Mouse (Mus musculus): ENCODE measurements around the gene Itga1. TPM values are rescaled to one million over a fixed set of nuclear protein-coding genes. Genes with fewer than 3 reads are reported as not detected.

Itga1 gene
- polyA plus RNA-seq, 2 experiments, result 4.5 to 8.4 TPM

GRCm38 (mm10) chr13:115037304-115037703, 64.5 kb downstream of the Itga1 start:
- H3K4me3 ChIP-seq (replicated peaks; ENCODE audit: low read length), result no peak overlapping the region
- no peaks in the 10 kb centered on the region for H3K27me3 ChIP-seq (ENCODE audit: control insufficient read depth, insufficient read depth, low read length)
- WGBS, result 82% methylated on average over 4 of the region's 4 CpGs
- no peak overlapping the region for H3K9ac ChIP-seq (ENCODE audit: low read depth, low read length, severe bottlenecking)
- TF ChIP-seq POLR2A (IDR thresholded peaks at IDR 0.05; ENCODE audit: borderline replicate concordance, extremely low read depth, insufficient read depth, insufficient read length), result no peak
- ATAC-seq (ENCODE audit: low FRiP score, low read depth) (no peak), DNase-seq (ENCODE audit: low spot score) (no peak)
- no peaks in the 10 kb centered on the region for H3K4me1 ChIP-seq (ENCODE audit: control insufficient read depth, insufficient read depth, low read length)
- no peak overlapping the region for H3K27ac ChIP-seq (replicated peaks; ENCODE audit: low read depth, low read length)
- H3K9me3 ChIP-seq (ENCODE audit: control insufficient read depth, low read length), result no peaks in the 10 kb centered on the region
- H3K4me2 ChIP-seq (replicated peaks; ENCODE audit: low read depth, low read length, severe bottlenecking), result no peak overlapping the region
- H3K36me3 ChIP-seq (ENCODE audit: control insufficient read depth, insufficient read depth, low read length), result no peaks in the 10 kb centered on the region

GRCm38 (mm10) chr13:115035387-115035786, 66.4 kb downstream of the Itga1 start:
- H3K4me3 ChIP-seq (replicated peaks; ENCODE audit: low read length), result no peak overlapping the region
- H3K4me2 ChIP-seq (replicated peaks; ENCODE audit: low read depth, low read length, severe bottlenecking), result no peak overlapping the region
- no peaks in the 10 kb centered on the region for H3K4me1 ChIP-seq (ENCODE audit: control insufficient read depth, insufficient read depth, low read length)
- no peaks in the 10 kb centered on the region for H3K36me3 ChIP-seq (ENCODE audit: control insufficient read depth, insufficient read depth, low read length)
- no peaks in the 10 kb centered on the region for H3K9me3 ChIP-seq (ENCODE audit: control insufficient read depth, low read length)
- no peak overlapping the region for H3K9ac ChIP-seq (ENCODE audit: low read depth, low read length, severe bottlenecking)
- no peak for TF ChIP-seq POLR2A (IDR thresholded peaks at IDR 0.05; ENCODE audit: borderline replicate concordance, extremely low read depth, insufficient read depth, insufficient read length)
- DNase-seq (ENCODE audit: low spot score), result no peak
- 55% methylated on average over 8 of the region's 8 CpGs for WGBS
- H3K27ac ChIP-seq (replicated peaks; ENCODE audit: low read depth, low read length), result no peak overlapping the region
- no peaks in the 10 kb centered on the region for H3K27me3 ChIP-seq (ENCODE audit: control insufficient read depth, insufficient read depth, low read length)
- no peak for ATAC-seq (ENCODE audit: low FRiP score, low read depth)

- no peak for DNase-seq (ENCODE audit: low spot score)
- TF ChIP-seq POLR2A (IDR thresholded peaks at IDR 0.05; ENCODE audit: borderline replicate concordance, extremely low read depth, insufficient read depth, insufficient read length), result no peak
- H3K9me3 ChIP-seq (ENCODE audit: control insufficient read depth, low read length), result no peaks in the 10 kb centered on the region
- no peak overlapping the region for H3K9ac ChIP-seq (ENCODE audit: low read depth, low read length, severe bottlenecking)
- no peaks in the 10 kb centered on the region for H3K27me3 ChIP-seq (ENCODE audit: control insufficient read depth, insufficient read depth, low read length)
- WGBS, result 84% methylated on average over 2 of the region's 2 CpGs
- H3K27ac ChIP-seq (replicated peaks; ENCODE audit: low read depth, low read length), result no peak overlapping the region
- no peaks in the 10 kb centered on the region for H3K36me3 ChIP-seq (ENCODE audit: control insufficient read depth, insufficient read depth, low read length)
- no peak overlapping the region for H3K4me3 ChIP-seq (replicated peaks; ENCODE audit: low read length)
- ATAC-seq (ENCODE audit: low FRiP score, low read depth), result no peak
- no peaks in the 10 kb centered on the region for H3K4me1 ChIP-seq (ENCODE audit: control insufficient read depth, insufficient read depth, low read length)
- no peak overlapping the region for H3K4me2 ChIP-seq (replicated peaks; ENCODE audit: low read depth, low read length, severe bottlenecking)
Observed at GRCm38 (mm10) chr13:115033135-115033534, 68.6 kb downstream of the Itga1 start.

- no peak overlapping the region for H3K4me2 ChIP-seq (replicated peaks; ENCODE audit: low read depth, low read length, severe bottlenecking)
- WGBS, result 81% methylated on average over 17 of the region's 17 CpGs
- H3K27ac ChIP-seq (replicated peaks; ENCODE audit: low read depth, low read length), result no peak overlapping the region
- DNase-seq (ENCODE audit: low spot score) (no peak), ATAC-seq (ENCODE audit: low FRiP score, low read depth) (no peak)
- H3K27me3 ChIP-seq (ENCODE audit: control insufficient read depth, insufficient read depth, low read length), result no peaks in the 10 kb centered on the region
- H3K9me3 ChIP-seq (ENCODE audit: control insufficient read depth, low read length), result no peaks in the 10 kb centered on the region
- no peak overlapping the region for H3K9ac ChIP-seq (ENCODE audit: low read depth, low read length, severe bottlenecking)
- no peak overlapping the region for H3K4me3 ChIP-seq (replicated peaks; ENCODE audit: low read length)
- TF ChIP-seq POLR2A (IDR thresholded peaks at IDR 0.05; ENCODE audit: borderline replicate concordance, extremely low read depth, insufficient read depth, insufficient read length), result no peak
- no peaks in the 10 kb centered on the region for H3K36me3 ChIP-seq (ENCODE audit: control insufficient read depth, insufficient read depth, low read length)
- no peaks in the 10 kb centered on the region for H3K4me1 ChIP-seq (ENCODE audit: control insufficient read depth, insufficient read depth, low read length)
Observed at GRCm38 (mm10) chr13:115031177-115032000, 70.4 kb downstream of the Itga1 start.

- H3K36me3 ChIP-seq (ENCODE audit: control insufficient read depth, insufficient read depth, low read length), result no peaks in the 10 kb centered on the region
- no peak overlapping the region for H3K4me3 ChIP-seq (replicated peaks; ENCODE audit: low read length)
- H3K9ac ChIP-seq (ENCODE audit: low read depth, low read length, severe bottlenecking), result no peak overlapping the region
- ATAC-seq (ENCODE audit: low FRiP score, low read depth) (no peak), DNase-seq (ENCODE audit: low spot score) (no peak)
- no peaks in the 10 kb centered on the region for H3K27me3 ChIP-seq (ENCODE audit: control insufficient read depth, insufficient read depth, low read length)
- 41% methylated on average over 3 of the region's 3 CpGs for WGBS
- H3K9me3 ChIP-seq (ENCODE audit: control insufficient read depth, low read length), result no peaks in the 10 kb centered on the region
- no peak overlapping the region for H3K27ac ChIP-seq (replicated peaks; ENCODE audit: low read depth, low read length)
- no peak for TF ChIP-seq POLR2A (IDR thresholded peaks at IDR 0.05; ENCODE audit: borderline replicate concordance, extremely low read depth, insufficient read depth, insufficient read length)
- no peaks in the 10 kb centered on the region for H3K4me1 ChIP-seq (ENCODE audit: control insufficient read depth, insufficient read depth, low read length)
- no peak overlapping the region for H3K4me2 ChIP-seq (replicated peaks; ENCODE audit: low read depth, low read length, severe bottlenecking)
Observed at GRCm38 (mm10) chr13:115025394-115025793, 76.4 kb downstream of the Itga1 start.
